Mouse (Mus musculus) thymus, postnatal 36 days (tissue): ENCODE results near the gene Olfr473.
"Not testable (repeated sequence)": the region's sequence is repeated elsewhere in the genome, so short reads cannot be mapped to it uniquely, and the experiment has no call there.

Experiments used
- DNase-seq, 2 experiments: peaks; one replicate each; pipeline ENCODE4 v3.0.0; 2022; ENCODE audit warnings: mixed read lengths in 2 of 2

Olfr473 gene

DNA sequence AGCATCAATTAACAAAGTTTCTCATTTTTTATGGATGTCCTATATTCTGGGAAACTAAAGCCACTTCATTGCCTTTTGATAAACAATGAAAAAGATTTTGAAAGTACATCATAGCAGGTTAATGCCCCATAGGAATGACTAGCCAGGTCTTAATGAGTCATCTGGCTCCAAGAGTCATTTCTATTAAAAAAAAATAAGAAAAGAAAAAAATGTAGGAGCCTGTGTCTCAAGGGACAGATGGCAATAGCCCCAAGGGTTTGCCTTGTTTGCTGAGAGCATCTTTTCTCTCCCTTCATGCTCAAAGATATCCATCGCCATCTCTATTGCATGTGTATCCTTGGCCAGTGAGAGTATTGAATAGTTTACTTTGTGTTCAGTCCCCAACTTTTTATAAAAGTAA lies at the start of gene Olfr473:
Gene Olfr473 (plus strand): TSS at position 301 of the 400 bp plus-strand sequence.
- no peak for DNase-seq

DNA sequence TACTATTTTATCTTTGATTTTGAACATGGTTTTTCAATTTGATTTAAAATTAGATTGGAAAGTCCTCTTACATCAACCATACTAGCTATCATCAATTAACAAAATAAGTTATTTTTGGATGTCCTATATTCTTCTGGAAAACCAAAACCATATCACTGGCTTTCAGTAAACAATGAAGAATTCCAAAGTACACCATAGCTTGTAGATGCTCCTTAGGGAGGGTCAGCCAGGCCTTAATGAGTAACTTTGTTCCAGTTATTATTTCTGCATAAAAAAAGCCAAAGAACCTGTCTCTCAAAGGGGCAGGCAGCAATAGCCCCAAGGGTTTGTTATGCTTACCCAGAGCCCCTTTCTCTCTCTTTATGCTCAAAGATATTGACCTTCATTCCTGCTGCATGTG lies 32.6 kb upstream of the Olfr473 start, which contains the start of gene Olfr472:
Gene Olfr472 (plus strand): TSS at position 301 of the 400 bp plus-strand sequence.
- DNase-seq: no peak

DNA sequence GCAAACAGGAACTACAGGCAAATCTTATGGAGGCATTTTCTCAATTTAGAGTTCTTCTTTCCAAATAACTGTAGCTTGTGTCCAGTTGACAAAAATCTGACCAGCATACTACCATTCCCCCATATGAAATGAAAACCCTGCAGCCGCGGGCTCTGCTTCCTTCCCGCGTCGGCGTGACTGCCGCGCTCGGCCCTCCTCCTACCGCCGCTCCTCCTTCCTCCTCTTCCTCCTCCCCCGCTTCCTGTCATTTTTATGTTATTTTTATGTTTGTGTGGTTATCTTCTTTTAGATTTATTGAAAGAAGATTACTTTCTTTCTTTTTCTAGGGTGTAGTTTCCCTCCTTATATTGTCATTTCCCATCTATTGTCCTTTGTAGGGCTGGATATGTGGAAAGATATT lies 22.3 kb downstream of the Olfr473 start:
- not testable (repeated sequence) for DNase-seq

DNA sequence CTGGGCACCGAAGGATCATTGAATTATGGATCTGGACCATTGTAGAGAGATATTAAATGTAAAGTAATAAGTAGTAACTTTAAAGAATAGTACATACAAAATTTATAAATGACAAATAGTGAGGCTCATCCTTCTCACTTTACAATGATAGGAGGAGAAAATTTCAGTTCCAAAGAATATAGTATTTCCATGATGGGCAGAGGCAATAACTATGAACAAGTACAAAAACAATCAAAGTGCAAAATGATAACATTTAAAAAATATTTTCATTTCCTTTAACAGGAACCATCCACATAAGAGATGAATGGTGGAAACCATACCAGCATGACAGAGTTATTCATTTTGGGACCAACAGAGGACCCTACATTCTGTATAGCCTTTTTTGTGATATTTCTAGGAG lies 24.1 kb downstream of the Olfr473 start, which contains the start of gene Olfr474:
Gene Olfr474 (plus strand): TSS at position 301 of the 400 bp plus-strand sequence.
- no peak for DNase-seq

DNA sequence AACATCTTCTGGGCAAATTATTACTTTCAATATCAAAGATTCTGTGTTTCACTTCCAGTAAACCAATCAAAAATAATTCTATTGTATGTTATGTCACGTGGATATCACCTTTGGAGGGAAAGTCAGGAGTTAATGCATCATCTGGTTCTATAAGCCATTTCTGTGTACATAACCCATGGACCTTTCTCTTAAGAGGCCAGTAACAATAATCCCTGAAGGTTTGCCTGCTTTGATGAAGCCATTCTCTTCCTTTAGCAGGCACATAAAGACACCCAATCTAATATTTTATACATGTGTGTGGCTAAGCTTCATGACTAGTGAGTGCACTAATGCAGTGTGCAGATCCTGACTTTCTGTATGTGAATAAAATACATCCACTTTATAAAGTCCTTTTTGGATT lies 34.3 kb downstream of the Olfr473 start, which contains the start of gene Olfr476:
Gene Olfr476 (plus strand): TSS at position 301 of the 400 bp plus-strand sequence.
- no peak for DNase-seq
